Mouse (Mus musculus) hindbrain, embryonic 13.5 days (tissue): ENCODE data around the gene Adcy1. TPM values are rescaled to one million over a fixed set of nuclear protein-coding genes. Genes with fewer than 3 reads are reported as not detected.

Experiments used
- ATAC-seq: fragments of 200-750 bp; cut with Nextera tagmentation; 2 replicates; pipeline ENCODE4 v1.8.0; 2017; ENCODE audit warnings: moderate TSS enrichment; ENCODE audit not compliant: low FRiP score
- H3K27ac ChIP-seq: fragments of 300-500 bp; sonication (generic); 2 replicates; pipeline ENCODE4 v1.5.1; 2015; ENCODE audit warnings: inconsistent platforms, mild to moderate bottlenecking, moderate library complexity
- H3K27me3 ChIP-seq: fragments of 300-500 bp; sonication (generic); 2 replicates; pipeline ENCODE4 v1.6.1; 2015; ENCODE audit warnings: mild to moderate bottlenecking, inconsistent platforms
- H3K36me3 ChIP-seq: fragments of 300-500 bp; sonication (generic); 2 replicates; pipeline ENCODE4 v1.6.1; 2015; ENCODE audit warnings: mild to moderate bottlenecking, inconsistent platforms
- H3K4me1 ChIP-seq: fragments of 300-500 bp; sonication (generic); replicated peaks from 2 replicates; pipeline ENCODE4 v1.6.1; 2015; ENCODE audit warnings: inconsistent platforms
- H3K4me2 ChIP-seq: fragments of 300-500 bp; sonication (generic); 2 replicates; pipeline ENCODE4 v1.6.1; 2015; ENCODE audit warnings: inconsistent platforms, mild to moderate bottlenecking, moderate library complexity
- H3K4me3 ChIP-seq: fragments of 300-500 bp; sonication (generic); 2 replicates; pipeline ENCODE4 v1.5.1; 2015; ENCODE audit warnings: mild to moderate bottlenecking, inconsistent platforms
- H3K9ac ChIP-seq: fragments of 300-500 bp; sonication (generic); 2 replicates; pipeline ENCODE4 v1.6.1; 2015; ENCODE audit warnings: mild to moderate bottlenecking, inconsistent platforms
- H3K9me3 ChIP-seq: fragments of 300-500 bp; sonication (generic); 2 replicates; pipeline ENCODE4 v1.6.1; 2016; ENCODE audit warnings: inconsistent platforms
- WGBS: fragments of 180-500 bp; shearing (Covaris S2); methylation state at CpG from one replicate; pipeline ENCODE4 v1.1.7; 2015; 5-methylcytosine and 5-hydroxymethylcytosine counted together
- polyA plus RNA-seq: library from polyadenylated mRNA; unstranded; fragments of >200 nt; fragmentation: Nextera tagmentation; extraction: Ambion mirVana; gene quantifications from 2 replicates; pipeline ENCODE4 v1.2.1, GENCODE M21; 2015

Gene Adcy1
- polyA plus RNA-seq, 1 experiment from 2014 or later = 4.5 TPM

DNA sequence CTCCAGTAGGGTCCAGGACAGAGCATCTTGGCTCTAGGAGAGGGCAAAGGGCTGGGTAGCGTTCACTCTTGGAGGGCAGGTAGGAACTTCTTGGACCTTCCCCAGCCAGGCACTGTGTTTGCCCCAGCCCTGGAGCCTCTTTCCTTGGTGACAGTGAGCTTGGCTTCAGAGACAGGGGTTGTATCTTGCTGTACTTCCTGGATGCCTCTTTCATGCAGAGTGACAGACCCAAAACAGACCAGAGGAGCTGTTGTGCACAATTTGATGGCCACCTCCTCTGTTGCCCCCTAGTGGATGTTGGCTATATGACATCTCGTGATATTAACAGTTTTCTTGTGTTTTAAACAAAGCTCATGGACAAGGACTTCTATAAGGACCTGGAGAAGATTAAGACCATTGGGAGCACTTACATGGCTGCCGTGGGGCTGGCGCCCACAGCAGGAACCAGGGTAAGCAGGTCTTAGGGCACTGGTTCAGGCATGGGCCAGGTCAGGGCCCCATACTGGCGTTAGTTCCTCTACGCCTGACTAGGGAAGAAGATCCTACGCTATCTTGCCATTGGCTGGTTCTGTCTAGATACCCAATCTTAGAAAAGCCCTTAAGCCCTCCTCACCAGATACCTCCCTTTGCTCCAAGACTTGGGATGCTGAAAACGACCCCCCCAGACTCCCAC lies 98.3 kb downstream of the Adcy1 start:
- H3K27me3 ChIP-seq = no peaks in the 10 kb centered on the region
- peaks cover 25% of the 10 kb centered on the region for H3K4me1 ChIP-seq
- no peak overlapping the region for H3K4me2 ChIP-seq
- no peak overlapping the region for H3K9ac ChIP-seq
- no peak overlapping the region for H3K4me3 ChIP-seq
- peak; percentile 37; the same call in 1 of the 2 replicates for ATAC-seq
- 0 out of 2 replicates have a peak overlapping the region, but pooled peaks have one; percentile 69 for H3K27ac ChIP-seq
- WGBS = 83% methylated on average over 8 of the region's 8 CpGs
- no peaks in the 10 kb centered on the region for H3K9me3 ChIP-seq
- peaks cover 10% of the 10 kb centered on the region for H3K36me3 ChIP-seq

DNA sequence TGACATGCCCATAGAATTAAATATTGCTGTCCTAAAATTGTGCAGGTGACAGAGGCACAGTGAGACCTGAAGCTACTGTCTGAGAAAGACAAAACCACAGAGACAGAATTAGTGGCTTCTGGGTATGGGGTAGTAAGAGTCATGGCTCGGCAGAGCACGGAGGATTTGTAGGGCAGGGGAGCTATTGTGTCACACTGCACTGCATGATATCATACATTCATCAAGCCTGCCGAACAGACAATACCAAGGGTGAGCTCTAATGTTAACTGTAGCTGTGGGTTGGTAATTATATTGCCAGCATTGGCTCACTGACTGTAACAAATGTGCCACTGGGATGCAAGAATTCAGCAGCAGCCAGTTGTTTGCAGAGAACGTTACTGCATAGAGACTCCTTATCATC lies 101.1 kb downstream of the Adcy1 start:
- Histone ChIP-seq H3K4me3 (no peak overlapping the region), H3K27ac (peak overlapping the region; percentile 2; the same call in 1 of the 2 replicates), H3K27me3 (no peaks in the 10 kb centered on the region), H3K4me2 (no peak overlapping the region), H3K36me3 (peaks cover 25% of the 10 kb centered on the region), H3K9me3 (no peaks in the 10 kb centered on the region), H3K4me1 (peaks cover 25% of the 10 kb centered on the region), H3K9ac (no peak overlapping the region)
- ATAC-seq = no peak
- 40% methylated on average over 4 of the region's 4 CpGs for whole genome bisulfite sequencing

DNA sequence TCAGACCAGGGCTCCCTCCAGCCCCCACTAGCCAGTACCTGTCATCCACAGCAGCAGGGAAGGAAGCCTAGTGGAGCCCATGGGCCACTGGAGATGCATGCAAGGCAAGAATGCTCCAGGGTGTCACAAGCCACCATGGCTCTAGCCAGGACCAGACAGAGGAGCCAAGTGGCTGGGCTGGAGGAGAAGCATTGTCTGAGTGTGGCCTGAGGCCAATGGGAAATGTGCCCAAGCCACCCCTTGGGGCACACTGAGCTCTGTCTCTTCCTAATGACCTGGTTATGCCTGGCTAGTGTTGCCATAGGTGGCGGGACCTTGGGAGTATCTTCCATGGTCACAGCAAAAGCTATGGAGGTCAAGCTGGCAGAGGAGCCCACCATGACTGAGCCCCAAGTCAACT lies 106.4 kb downstream of the Adcy1 start:
- no peak overlapping the region for H3K27ac ChIP-seq
- H3K9me3 ChIP-seq = no peaks in the 10 kb centered on the region
- 0 out of 2 replicates have a peak, but pooled peaks cover 4% of the 10 kb centered on the region for H3K4me1 ChIP-seq
- 100% methylated on average over 1 of the region's 1 CpGs for WGBS
- no peak overlapping the region for H3K4me3 ChIP-seq
- H3K9ac ChIP-seq = no peak overlapping the region
- H3K4me2 ChIP-seq = no peak overlapping the region
- peaks cover 47% of the 10 kb centered on the region for H3K36me3 ChIP-seq
- ATAC-seq = no peak
- H3K27me3 ChIP-seq = no peaks in the 10 kb centered on the region

DNA sequence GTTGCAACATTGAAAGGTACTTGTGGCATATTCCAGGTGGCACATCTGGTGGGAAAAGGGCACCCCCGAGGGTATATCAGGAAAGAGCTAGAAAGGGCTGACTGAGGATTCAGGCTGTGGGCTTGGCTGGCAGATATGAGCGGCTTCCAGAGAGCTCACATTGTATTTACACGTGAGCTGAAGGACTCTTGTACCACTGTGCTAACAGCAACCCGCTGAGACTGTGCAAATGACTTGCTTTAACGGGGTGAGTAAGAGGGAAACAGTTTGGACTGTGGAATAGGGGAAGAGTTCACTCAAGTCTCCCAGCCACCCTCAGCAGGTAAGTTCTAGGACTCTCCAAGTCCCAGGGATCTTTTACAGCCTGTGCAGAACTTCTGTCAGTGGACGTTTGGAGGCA lies 110.4 kb downstream of the Adcy1 start:
- Histone ChIP-seq H3K36me3 (peaks cover 30% of the 10 kb centered on the region), H3K27me3 (no peaks in the 10 kb centered on the region), H3K4me2 (no peak overlapping the region), H3K9ac (no peak overlapping the region), H3K4me1 (no peaks in the 10 kb centered on the region), H3K9me3 (no peaks in the 10 kb centered on the region), H3K27ac (no peak overlapping the region), H3K4me3 (no peak overlapping the region)
- ATAC-seq = no peak
- WGBS = 80% methylated on average over 6 of the region's 6 CpGs

DNA sequence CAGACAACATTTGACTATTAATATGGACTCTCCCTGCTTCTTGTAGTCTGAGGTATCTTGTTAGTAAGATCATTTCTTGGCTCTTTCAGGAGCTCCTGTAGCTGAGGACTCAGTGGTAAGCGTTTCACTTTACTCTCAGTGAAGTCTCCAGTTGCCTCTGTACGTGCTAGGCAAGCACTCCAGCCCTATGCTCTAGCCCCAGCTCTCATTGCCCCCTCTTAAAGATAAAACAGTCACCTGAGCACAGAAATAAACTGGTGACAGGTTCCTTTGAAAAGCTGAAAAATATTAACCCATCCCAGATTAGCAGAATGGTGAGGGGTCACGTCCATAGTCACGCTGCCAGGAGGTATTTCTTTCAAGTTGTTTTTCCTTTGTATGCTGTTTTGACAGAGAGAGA lies 115.4 kb downstream of the Adcy1 start:
- 81% methylated on average over 4 of the region's 4 CpGs for WGBS
- Histone ChIP-seq H3K27ac (no peak overlapping the region), H3K4me2 (no peak overlapping the region), H3K4me1 (peaks cover 12% of the 10 kb centered on the region), H3K36me3 (no peaks in the 10 kb centered on the region), H3K4me3 (no peak overlapping the region), H3K27me3 (no peaks in the 10 kb centered on the region), H3K9ac (no peak overlapping the region), H3K9me3 (no peaks in the 10 kb centered on the region)
- ATAC-seq = no peak

DNA sequence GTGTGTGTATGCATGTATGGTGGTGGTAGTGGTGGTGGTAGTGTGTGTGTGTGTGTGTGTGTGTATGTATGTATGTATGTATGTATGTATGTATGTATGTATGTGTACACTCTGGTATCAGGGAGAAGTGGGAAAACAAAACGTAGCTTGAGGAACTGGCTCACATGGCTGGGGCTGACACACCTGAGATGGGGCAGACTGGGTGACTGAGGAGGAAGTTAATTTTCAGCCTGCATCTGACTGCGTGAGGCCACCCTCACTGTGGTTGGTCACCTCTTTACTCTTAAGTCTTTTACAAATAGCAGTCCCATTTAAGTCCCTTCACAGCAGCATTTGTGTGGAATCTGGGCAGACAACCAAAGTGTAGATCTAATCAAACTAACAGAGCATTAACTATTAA lies 116.0 kb downstream of the Adcy1 start:
- H3K9ac ChIP-seq = no peak overlapping the region

DNA sequence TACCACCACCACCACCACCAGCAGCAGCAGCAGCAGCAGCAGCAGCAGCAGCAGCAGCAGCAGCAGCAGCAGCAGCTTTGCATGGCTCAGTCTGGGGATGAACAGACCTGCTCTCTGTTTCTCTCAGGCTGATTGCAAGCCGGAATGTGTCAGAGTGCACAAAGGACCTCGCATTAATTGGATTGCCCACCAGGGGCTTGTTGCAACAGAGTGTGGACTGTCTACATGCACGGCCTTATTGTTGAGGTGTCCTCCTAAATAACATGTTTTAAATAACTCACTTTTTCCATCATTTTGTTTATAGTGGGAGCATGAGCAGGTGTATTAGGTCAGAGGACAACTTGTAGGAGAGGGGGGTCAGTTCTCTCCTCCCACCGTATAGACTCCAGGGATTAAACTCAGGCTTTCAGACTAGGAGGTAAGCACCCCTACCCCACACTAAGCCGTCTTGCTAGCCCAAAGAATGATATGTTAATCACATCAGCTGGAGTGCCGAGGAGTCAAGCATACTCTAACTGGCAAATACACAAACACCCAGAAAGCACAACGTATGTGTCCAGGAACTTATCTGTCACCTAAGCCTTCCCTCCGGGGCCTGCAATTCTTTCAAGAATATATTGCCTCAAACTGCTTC lies 119.2 kb downstream of the Adcy1 start:
- H3K4me2 ChIP-seq = no peak overlapping the region
- H3K4me3 ChIP-seq = no peak overlapping the region
- H3K9me3 ChIP-seq = no peaks in the 10 kb centered on the region
- H3K27me3 ChIP-seq = no peaks in the 10 kb centered on the region
- peaks cover 14% of the 10 kb centered on the region for H3K4me1 ChIP-seq
- H3K36me3 ChIP-seq = no peaks in the 10 kb centered on the region
- no peak overlapping the region for H3K27ac ChIP-seq
- WGBS = 27% methylated on average over 8 of the region's 8 CpGs
- no peak overlapping the region for H3K9ac ChIP-seq
- ATAC-seq = peak; percentile 74

More for the DNA sequence above, 116.0 kb downstream of the Adcy1 start:
- H3K27me3 ChIP-seq = no peaks in the 10 kb centered on the region
- no peaks in the 10 kb centered on the region for H3K9me3 ChIP-seq
- no peak overlapping the region for H3K27ac ChIP-seq
- no peaks in the 10 kb centered on the region for H3K36me3 ChIP-seq
- no peak overlapping the region for H3K4me3 ChIP-seq
- peaks cover 12% of the 10 kb centered on the region for H3K4me1 ChIP-seq
- no peak overlapping the region for H3K4me2 ChIP-seq
- no peak for ATAC-seq
- 91% methylated on average over 2 of the region's 2 CpGs for WGBS

DNA sequence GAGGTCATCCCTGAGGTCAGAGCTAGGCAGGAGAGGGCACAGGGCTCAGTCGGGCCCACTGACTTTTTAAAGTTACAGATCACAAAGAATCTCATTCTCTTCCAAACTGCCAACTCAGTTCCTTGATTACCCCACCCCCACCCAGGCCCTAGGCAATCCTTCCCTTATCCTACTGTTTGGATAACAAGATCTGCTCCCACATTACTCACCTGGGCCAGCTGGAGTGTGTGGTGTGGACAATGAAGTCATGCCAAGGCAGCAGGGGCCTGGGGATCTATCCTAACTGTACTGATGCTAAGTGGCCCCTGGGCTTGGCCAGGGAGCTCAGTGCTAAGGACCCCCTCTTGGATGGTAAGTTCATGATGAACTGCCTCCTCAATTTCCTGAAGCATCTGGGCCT lies 121.1 kb downstream of the Adcy1 start:
- WGBS = 12% methylated on average over 1 of the region's 1 CpGs
- ATAC-seq = no peak
- no peak overlapping the region for H3K4me2 ChIP-seq
- no peak overlapping the region for H3K27ac ChIP-seq
- no peaks in the 10 kb centered on the region for H3K36me3 ChIP-seq
- H3K4me1 ChIP-seq = peaks cover 14% of the 10 kb centered on the region
- no peak overlapping the region for H3K4me3 ChIP-seq
- H3K9me3 ChIP-seq = no peaks in the 10 kb centered on the region
- no peak overlapping the region for H3K9ac ChIP-seq
- H3K27me3 ChIP-seq = no peaks in the 10 kb centered on the region

DNA sequence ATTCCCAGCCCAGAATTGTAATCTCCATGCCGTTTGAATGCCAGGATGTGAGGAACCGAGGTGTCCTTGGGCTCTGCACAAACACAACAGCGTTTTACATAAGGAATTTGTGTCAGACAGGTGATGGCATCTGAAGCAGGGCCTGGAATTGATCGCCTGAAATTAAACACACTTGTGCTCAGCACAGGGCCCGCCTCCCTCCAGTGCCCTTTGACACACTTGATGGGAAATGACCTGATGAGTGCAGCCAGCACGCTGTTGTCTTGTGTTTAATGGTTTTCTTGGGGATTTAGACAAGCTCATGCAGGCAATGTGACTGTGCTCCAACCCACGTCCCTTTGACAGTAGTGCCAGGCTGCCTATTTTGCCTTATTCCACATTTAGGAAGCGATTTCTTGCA lies 124.2 kb downstream of the Adcy1 start:
- no peaks in the 10 kb centered on the region for H3K9me3 ChIP-seq
- no peak overlapping the region for H3K4me3 ChIP-seq
- H3K27ac ChIP-seq = no peak overlapping the region
- no peak overlapping the region for H3K9ac ChIP-seq
- no peaks in the 10 kb centered on the region for H3K27me3 ChIP-seq
- peaks cover 6% of the 10 kb centered on the region for H3K4me1 ChIP-seq
- 67% methylated on average over 8 of the region's 8 CpGs for WGBS
- no peaks in the 10 kb centered on the region for H3K36me3 ChIP-seq
- ATAC-seq = no peak
- no peak overlapping the region for H3K4me2 ChIP-seq

DNA sequence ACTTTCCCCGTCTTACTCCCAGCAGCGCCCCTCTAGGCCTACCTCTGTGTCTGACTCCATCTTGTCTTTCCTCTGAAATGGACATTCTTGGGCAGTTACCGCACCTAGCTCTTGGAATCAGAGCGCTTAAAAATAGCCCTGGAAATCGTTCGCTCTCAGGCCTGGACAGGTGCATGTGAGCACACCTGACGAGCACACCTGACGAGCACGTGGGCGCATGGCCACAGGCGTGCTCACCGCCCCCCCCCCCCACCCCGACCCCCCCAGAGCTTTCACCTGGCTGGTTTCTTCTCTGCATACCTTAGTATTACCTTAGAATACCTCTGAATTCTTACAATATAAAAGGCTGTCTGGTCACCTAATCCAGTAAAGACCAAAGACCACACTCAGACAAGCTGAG lies 125.2 kb downstream of the Adcy1 start, which contains the start of gene Gm11985:
Gm11985 (minus strand) TSS at position 101 of the 400 bp plus-strand sequence.
- Histone ChIP-seq H3K4me2 (no peak within 1 kb of the TSS), H3K4me1 (0 out of 2 replicates have a peak, but pooled peaks cover 2% of the 10 kb centered on the region), H3K36me3 (no peaks in the 10 kb centered on the region), H3K9ac (no peak within 1 kb of the TSS), H3K27me3 (no peaks in the 10 kb centered on the region), H3K27ac (no peak within 1 kb of the TSS), H3K4me3 (no peak within 1 kb of the TSS), H3K9me3 (no peaks in the 10 kb centered on the region)
- no peak for ATAC-seq
- 92% methylated on average over 13 of the region's 13 CpGs for WGBS

DNA sequence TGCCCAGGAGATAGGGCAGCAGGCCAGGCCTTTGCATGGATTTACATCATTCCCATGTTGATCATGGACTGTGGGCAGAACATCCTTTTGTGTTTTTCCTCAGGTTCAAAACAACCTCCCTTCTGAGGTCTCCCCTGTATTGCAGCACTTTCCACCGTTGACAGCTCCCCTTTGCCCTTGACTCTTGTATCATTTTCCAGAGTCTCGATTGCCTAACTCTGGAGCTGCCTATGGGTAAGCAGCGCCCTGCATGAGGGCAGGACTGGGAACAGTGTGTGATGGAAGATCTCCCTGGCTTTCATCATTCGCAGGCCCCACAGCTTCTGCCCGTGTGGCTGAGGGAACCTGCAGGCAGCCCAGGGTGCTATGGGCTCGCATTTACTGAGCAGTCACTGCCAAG lies 129.4 kb downstream of the Adcy1 start:
- no peaks in the 10 kb centered on the region for H3K9me3 ChIP-seq
- no peak overlapping the region for H3K9ac ChIP-seq
- no peak overlapping the region for H3K27ac ChIP-seq
- no peaks in the 10 kb centered on the region for H3K36me3 ChIP-seq
- H3K4me2 ChIP-seq = no peak overlapping the region
- whole genome bisulfite sequencing = 80% methylated on average over 6 of the region's 6 CpGs
- H3K4me1 ChIP-seq = no peaks in the 10 kb centered on the region
- ATAC-seq = no peak
- H3K4me3 ChIP-seq = no peak overlapping the region
- no peaks in the 10 kb centered on the region for H3K27me3 ChIP-seq

DNA sequence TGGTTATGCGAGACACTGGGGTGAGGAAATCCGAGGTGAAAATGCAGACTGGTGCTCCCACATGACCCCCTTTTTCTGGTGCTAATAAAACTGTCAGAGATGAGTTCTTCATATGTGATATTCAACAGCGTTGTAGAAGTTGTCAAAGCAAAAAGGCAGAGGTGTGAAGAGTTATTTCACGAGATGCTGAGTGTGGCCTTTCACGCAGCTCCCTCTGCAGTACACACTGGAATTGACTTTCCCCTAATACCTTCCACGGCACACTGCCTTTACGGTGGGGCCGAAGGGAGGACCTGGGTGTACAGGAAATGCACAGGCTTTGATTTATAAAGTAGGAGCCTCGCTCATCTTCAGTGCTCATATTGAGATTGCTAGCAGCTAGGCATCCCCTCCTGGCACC lies 129.8 kb downstream of the Adcy1 start:
- no peak for ATAC-seq
- H3K9me3 ChIP-seq = no peaks in the 10 kb centered on the region
- WGBS = 86% methylated on average over 9 of the region's 9 CpGs

More for the DNA sequence above, 129.8 kb downstream of the Adcy1 start:
- Histone ChIP-seq H3K36me3 (no peaks in the 10 kb centered on the region), H3K4me3 (no peak overlapping the region), H3K4me2 (no peak overlapping the region), H3K27me3 (no peaks in the 10 kb centered on the region), H3K9ac (no peak overlapping the region), H3K27ac (no peak overlapping the region), H3K4me1 (no peaks in the 10 kb centered on the region)
